Mouse (Mus musculus) WW6 (cell line): ENCODE measurements around the gene Cd52.
"Not testable (repeated sequence)": the region's sequence is repeated elsewhere in the genome, so short reads cannot be mapped to it uniquely, and the experiment has no call there.

Experiments used
- DNase-seq: peaks from one replicate; pipeline ENCODE4 v3.0.0-alpha.2; 2013; ENCODE audit warnings: low read depth, low spot score

Gene Cd52

GRCm38 (mm10) chr4:134094923-134095547, at the start of gene Cd52:
TSS of gene Cd52 (minus strand) at chr4:134095082.
- DNase-seq, result no peak

GRCm38 (mm10) chr4:134144297-134144696, 49.4 kb upstream of the Cd52 start:
- not testable (repeated sequence) for DNase-seq

GRCm38 (mm10) chr4:134138857-134139256, 44.0 kb upstream of the Cd52 start:
- no peak for DNase-seq

GRCm38 (mm10) chr4:134136280-134136926, 41.5 kb upstream of the Cd52 start:
- no peak for DNase-seq

- DNase-seq, result no peak
Observed at GRCm38 (mm10) chr4:134132519-134133095, 37.7 kb upstream of the Cd52 start.

- DNase-seq, result no peak
Observed at GRCm38 (mm10) chr4:134132117-134132516, 37.2 kb upstream of the Cd52 start.

GRCm38 (mm10) chr4:134129482-134129881, 34.6 kb upstream of the Cd52 start:
- DNase-seq, result no peak

- no peak for DNase-seq
Observed at GRCm38 (mm10) chr4:134128983-134129362, 34.1 kb upstream of the Cd52 start.

- DNase-seq, result no peak
Observed at GRCm38 (mm10) chr4:134128221-134128982, 33.5 kb upstream of the Cd52 start, which contains the start of gene Sh3bgrl3. TSS of gene Sh3bgrl3 (minus strand) at chr4:134128789.

- no peak for DNase-seq
Observed at GRCm38 (mm10) chr4:134127793-134128192, 32.9 kb upstream of the Cd52 start.

GRCm38 (mm10) chr4:134127121-134127455, 32.2 kb upstream of the Cd52 start:
- no peak for DNase-seq

GRCm38 (mm10) chr4:134126300-134127120, 31.6 kb upstream of the Cd52 start:
- no peak for DNase-seq

- DNase-seq, result no peak
Observed at GRCm38 (mm10) chr4:134125383-134126060, 30.6 kb upstream of the Cd52 start.

GRCm38 (mm10) chr4:134123680-134124551, 29.0 kb upstream of the Cd52 start:
- DNase-seq, result no peak

- no peak for DNase-seq
Observed at GRCm38 (mm10) chr4:134123147-134123546, 28.3 kb upstream of the Cd52 start.

GRCm38 (mm10) chr4:134122281-134122680, 27.4 kb upstream of the Cd52 start:
- no peak for DNase-seq

GRCm38 (mm10) chr4:134121571-134121970, 26.7 kb upstream of the Cd52 start:
- DNase-seq, result no peak

GRCm38 (mm10) chr4:134120916-134121315, 26.0 kb upstream of the Cd52 start:
- DNase-seq, result no peak

- DNase-seq, result no peak
Observed at GRCm38 (mm10) chr4:134120192-134120805, 25.4 kb upstream of the Cd52 start.

- DNase-seq, result no peak
Observed at GRCm38 (mm10) chr4:134119644-134120043, 24.8 kb upstream of the Cd52 start.
